Mouse (Mus musculus) liver, adult 2 months (tissue): ENCODE measurements around the gene Pou3f1. TPM values are rescaled to one million over a fixed set of nuclear protein-coding genes. Genes with fewer than 3 reads are reported as not detected.

ENCODE experiments used
- DNase-seq: peaks from one replicate; pipeline ENCODE4 v3.0.0-alpha.2; 2011; ENCODE audit warnings: low read depth, low spot score; ENCODE audit errors: extremely low read depth
- H3K27ac ChIP-seq: fragments of 200-500 bp; replicated peaks from 2 replicates; pipeline ENCODE4 v1.5.1; 2012; ENCODE audit warnings: low read depth, mild to moderate bottlenecking, control low read depth, inconsistent platforms, low read length; ENCODE audit not compliant: insufficient read depth
- H3K27me3 ChIP-seq: fragments of 200-500 bp; 2 replicates; pipeline ENCODE4 v1.6.1; 2012; ENCODE audit warnings: mild to moderate bottlenecking, moderate library complexity, low read length, inconsistent platforms; ENCODE audit not compliant: control insufficient read depth, insufficient read depth
- H3K36me3 ChIP-seq: fragments of 200-500 bp; 2 replicates; pipeline ENCODE4 v1.6.1; 2012; ENCODE audit warnings: low read length, inconsistent platforms; ENCODE audit not compliant: control insufficient read depth, insufficient read depth
- H3K4me1 ChIP-seq: fragments of 200-500 bp; 2 replicates; pipeline ENCODE4 v1.6.1; 2011; ENCODE audit warnings: low read length; ENCODE audit not compliant: control insufficient read depth, insufficient read depth
- H3K4me3 ChIP-seq: fragments of 200-500 bp; 2 replicates; pipeline ENCODE4 v1.5.1; 2011; ENCODE audit warnings: low read depth, mild to moderate bottlenecking, control low read depth, low read length, moderate library complexity; ENCODE audit not compliant: insufficient read depth
- H3K79me2 ChIP-seq: fragments of 200-500 bp; 2 replicates; pipeline ENCODE4 v1.6.1; 2012; ENCODE audit warnings: inconsistent platforms, mild to moderate bottlenecking, low read length, moderate library complexity; ENCODE audit not compliant: control insufficient read depth, insufficient read depth
- H3K9ac ChIP-seq: fragments of 200-500 bp; 2 replicates; pipeline ENCODE4 v1.6.1; 2012; ENCODE audit warnings: low read depth, mild to moderate bottlenecking, control low read depth, inconsistent platforms, low read length
- CTCF ChIP-seq: fragments of 200-500 bp; IDR thresholded peaks from 2 replicates; pipeline ENCODE4 v1.5.1; 2011; ENCODE audit warnings: low read depth, low read length, control low read depth
- POLR2A ChIP-seq: fragments of 200-500 bp; IDR thresholded peaks from 2 replicates; pipeline ENCODE4 v1.6.1; 2011; ENCODE audit warnings: low read length, control low read depth; ENCODE audit not compliant: insufficient read depth; ENCODE audit errors: extremely low read depth
- whole genome bisulfite sequencing: fragments of 180-500 bp; shearing (Covaris S2); methylation state at CpG from one replicate; pipeline ENCODE4 v1.1.7; 2018; 5-methylcytosine and 5-hydroxymethylcytosine counted together
- polyA plus RNA-seq: library from polyadenylated mRNA; depleted of rRNA; stranded (reverse); fragments of >200 nt; gene quantifications from 2 replicates; pipeline ENCODE4 v1.2.3, GENCODE M21; 2012
- total RNA-seq: library from RNA; depleted of rRNA; stranded (reverse); fragments of >200 nt; gene quantifications from 2 replicates; pipeline ENCODE4 v1.2.3, GENCODE M21; 2014

Gene Pou3f1
- total and polyA plus RNA-seq, 2 experiments = not detected

DNA sequence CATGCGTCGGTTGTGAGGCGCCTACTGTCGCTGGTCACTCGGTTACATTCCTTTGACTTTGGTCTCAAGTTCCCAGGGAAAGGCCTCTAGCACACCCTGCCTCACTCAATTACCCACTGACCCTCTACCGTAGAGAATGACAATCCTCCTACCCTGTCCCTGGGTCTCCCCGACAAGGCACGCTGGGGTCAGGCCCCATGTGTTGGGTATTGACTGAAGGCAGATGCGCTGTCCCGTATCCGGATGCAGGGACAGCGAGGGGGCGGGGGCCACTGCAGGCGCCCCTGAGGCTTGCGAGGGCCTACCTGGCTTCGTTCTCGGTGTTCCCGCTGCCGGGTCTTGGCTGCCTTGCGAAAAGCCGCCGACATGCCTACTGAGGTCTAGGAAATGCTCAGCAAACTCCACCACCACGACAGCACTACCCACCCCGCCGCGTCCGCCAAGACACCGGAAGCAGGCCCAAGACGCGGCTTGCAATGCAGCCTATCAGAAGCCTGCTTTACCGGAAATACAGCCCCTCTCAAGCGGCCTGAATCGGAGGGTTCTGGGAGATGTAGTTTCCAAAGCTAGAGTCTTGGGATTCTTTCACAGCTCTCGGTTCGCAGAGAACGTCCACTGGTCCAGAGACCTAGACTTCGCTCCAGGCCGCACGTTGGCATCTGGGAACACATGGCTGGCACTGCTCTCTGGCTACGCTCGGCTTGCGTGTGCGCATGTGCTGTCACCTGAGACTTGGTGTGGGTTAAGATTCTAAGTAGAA is 36.7 kb downstream of the Pou3f1 start, which contains the start of gene Utp11:
Gene Utp11 (minus strand): TSS at position 466 of the 760 bp plus-strand sequence.
- WGBS = under 1% methylated on average over 43 of the region's 43 CpGs
- DNase-seq = peak; percentile 99
- TF ChIP-seq CTCF (no peak), POLR2A (peak; percentile 64; the same call in 1 of the 2 replicates)
- H3K9ac ChIP-seq = peak within 1 kb of the TSS; percentile 82
- no peaks in the 10 kb centered on the region for H3K27me3 ChIP-seq
- H3K4me1 ChIP-seq = peaks cover 2% of the 10 kb centered on the region; the same call in 1 of the 2 replicates
- no peaks in the 10 kb centered on the region for H3K36me3 ChIP-seq
- peak within 1 kb of the TSS; percentile 56 for H3K27ac ChIP-seq
- H3K4me3 ChIP-seq = peak within 1 kb of the TSS; percentile 78
- peaks cover 17% of the 10 kb centered on the region; the same call in 1 of the 2 replicates for H3K79me2 ChIP-seq

DNA sequence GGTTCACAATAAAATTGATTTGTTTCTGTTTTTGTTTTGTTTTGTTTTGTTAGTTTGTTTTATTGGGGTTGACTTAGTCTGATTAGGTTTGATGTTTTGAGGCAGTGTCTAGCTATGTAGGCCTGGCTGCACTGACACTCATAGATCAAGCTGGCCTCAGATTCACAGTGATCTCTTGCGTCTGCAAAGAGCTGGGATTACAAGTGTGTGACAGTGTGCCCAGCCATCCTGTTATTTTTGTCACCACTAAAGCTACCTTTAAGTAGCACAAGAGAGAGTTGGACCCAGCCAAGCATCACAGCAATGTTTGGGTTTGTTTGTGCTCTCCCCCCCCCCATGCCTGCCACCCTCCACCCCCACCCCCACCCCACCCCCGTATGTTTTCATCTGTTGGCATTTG is 38.0 kb downstream of the Pou3f1 start:
- H3K27ac ChIP-seq = no peak overlapping the region
- TF ChIP-seq CTCF (no peak), POLR2A (no peak)
- WGBS = 88% methylated on average over 2 of the region's 2 CpGs
- peaks cover 2% of the 10 kb centered on the region; the same call in 1 of the 2 replicates for H3K4me1 ChIP-seq
- no peaks in the 10 kb centered on the region for H3K36me3 ChIP-seq
- DNase-seq = no peak
- H3K27me3 ChIP-seq = no peaks in the 10 kb centered on the region
- peaks cover 17% of the 10 kb centered on the region; the same call in 1 of the 2 replicates for H3K79me2 ChIP-seq
- no peak overlapping the region for H3K9ac ChIP-seq
- H3K4me3 ChIP-seq = no peak overlapping the region

DNA sequence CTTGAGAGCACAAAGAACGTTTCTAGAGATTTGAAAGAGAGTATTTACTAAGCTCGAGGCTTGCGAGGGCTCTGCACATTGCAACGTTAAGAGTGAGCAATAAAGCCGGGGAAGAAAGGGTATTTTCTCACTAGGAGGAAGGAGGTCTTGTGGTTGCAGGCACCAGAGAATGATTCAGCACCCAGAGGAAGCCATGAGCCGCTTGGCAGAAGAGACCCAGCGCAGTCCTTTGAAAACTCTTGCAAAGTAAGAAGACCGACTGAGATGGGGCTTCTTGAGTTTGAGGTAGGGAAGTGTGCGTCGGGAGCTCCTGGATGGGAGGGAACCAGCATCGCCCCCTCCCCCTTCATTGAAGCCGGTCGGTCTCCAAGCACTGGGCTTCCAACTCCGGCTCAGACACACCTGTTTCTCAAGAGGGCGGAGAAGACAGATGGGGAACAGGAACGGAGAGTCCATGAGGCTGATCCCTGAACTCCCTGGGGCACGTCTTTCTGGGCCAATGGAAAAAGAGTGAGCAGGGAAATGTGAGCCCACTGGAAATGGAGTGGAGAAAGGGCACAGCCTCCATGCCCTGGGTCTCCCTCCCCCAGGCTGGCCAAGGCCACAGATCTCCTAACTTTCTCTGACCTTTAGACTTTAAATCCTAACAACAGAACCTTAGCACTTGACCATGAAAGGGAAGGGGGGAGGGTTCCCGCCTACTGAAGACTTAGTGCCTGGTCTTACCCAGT is 39.3 kb downstream of the Pou3f1 start:
- no peaks in the 10 kb centered on the region for H3K36me3 ChIP-seq
- H3K27ac ChIP-seq = no peak overlapping the region
- 52% methylated on average over 18 of the region's 18 CpGs for WGBS
- no peak for DNase-seq
- H3K4me3 ChIP-seq = no peak overlapping the region
- peaks cover 12% of the 10 kb centered on the region; the same call in 1 of the 2 replicates for H3K79me2 ChIP-seq
- peaks cover under 1% of the 10 kb centered on the region; the same call in 1 of the 2 replicates for H3K4me1 ChIP-seq
- TF ChIP-seq POLR2A (no peak), CTCF (no peak)
- H3K27me3 ChIP-seq = peaks cover 3% of the 10 kb centered on the region; the same call in 1 of the 2 replicates
- H3K9ac ChIP-seq = no peak overlapping the region

DNA sequence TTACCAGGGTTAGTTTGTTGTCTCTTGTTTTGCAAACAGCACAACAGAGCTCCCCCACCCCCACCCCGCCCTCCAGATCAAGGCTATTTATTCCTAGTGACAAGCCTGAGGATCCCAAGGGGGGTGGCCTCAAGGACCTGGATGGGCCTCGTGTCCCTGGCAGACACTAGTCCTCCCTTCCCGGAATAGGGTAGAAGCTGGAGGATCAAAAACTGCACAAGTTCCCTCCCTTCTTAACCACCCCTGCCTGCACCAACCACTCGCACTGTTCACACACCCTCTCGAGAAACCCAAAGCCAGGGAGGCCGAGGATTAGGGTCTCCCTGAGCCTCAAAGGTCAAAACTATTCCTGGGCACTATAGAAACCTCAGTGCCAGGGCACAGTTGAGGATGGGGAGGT is 43.2 kb downstream of the Pou3f1 start:
- Histone ChIP-seq H3K4me1 (peaks cover 3% of the 10 kb centered on the region), H3K9ac (no peak overlapping the region), H3K27me3 (peaks cover 3% of the 10 kb centered on the region; the same call in 1 of the 2 replicates), H3K79me2 (no peaks in the 10 kb centered on the region), H3K4me3 (no peak overlapping the region), H3K36me3 (no peaks in the 10 kb centered on the region), H3K27ac (no peak overlapping the region)
- 78% methylated on average over 6 of the region's 6 CpGs for WGBS
- no peak for TF ChIP-seq POLR2A
- no peak for TF ChIP-seq CTCF
- no peak for DNase-seq

DNA sequence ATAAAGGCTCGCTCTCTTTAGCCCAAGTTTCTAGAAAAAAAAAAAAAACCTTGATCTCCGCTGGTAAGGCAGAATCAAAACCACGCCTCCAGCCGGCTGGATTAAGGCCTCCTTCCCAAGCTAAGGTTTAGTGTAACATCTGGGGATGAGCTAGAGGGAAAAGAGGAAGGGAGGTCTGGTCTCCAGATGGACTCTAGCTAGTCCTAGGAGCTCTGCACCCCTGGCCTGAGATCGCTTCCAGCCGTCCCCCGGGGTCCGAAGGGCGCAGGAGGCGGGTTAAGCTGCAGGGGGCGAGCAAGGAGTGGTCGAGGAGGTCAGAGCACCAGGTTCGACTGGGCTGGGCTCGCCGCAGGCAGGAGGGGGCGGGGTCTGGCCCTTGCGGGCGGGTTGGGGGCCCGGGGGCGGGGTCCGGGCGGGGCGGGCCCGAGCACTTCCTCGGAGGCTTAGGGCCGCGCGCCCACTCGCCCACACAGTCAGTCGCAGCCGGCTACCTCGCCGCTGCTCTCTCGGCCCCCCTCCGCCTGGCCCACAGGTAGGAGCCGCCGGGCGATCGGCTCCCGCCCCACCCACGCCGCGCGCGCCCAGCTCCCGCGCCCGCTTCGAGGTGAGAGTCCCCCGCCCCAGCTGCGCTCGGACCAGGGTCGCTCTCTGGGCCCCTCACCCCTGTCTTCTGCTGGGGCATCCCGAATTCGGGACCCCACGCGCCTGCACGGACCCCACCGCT is 43.8 kb downstream of the Pou3f1 start, which contains the start of gene Fhl3:
Gene Fhl3 (plus strand): TSS at position 454 of the 724 bp plus-strand sequence.
- TF ChIP-seq POLR2A (no peak), CTCF (no peak)
- Histone ChIP-seq H3K79me2 (no peaks in the 10 kb centered on the region), H3K27ac (no peak within 1 kb of the TSS), H3K27me3 (peaks cover 3% of the 10 kb centered on the region; the same call in 1 of the 2 replicates), H3K4me1 (peaks cover 3% of the 10 kb centered on the region), H3K9ac (peak within 1 kb of the TSS; percentile 84), H3K36me3 (no peaks in the 10 kb centered on the region), H3K4me3 (peak within 1 kb of the TSS; percentile 89)
- peak; percentile 17 for DNase-seq
- 2% methylated on average over 53 of the region's 59 CpGs for WGBS
